Mouse (Mus musculus): ENCODE results near the gene Adcyap1r1.

The Adcyap1r1 gene

GRCm38 (mm10) chr6:55501061-55501460 is 49.3 kb downstream of the Adcyap1r1 start:
- no peak for DNase-seq (ENCODE audit: low spot score in 2 of 2)

- no peak for DNase-seq (ENCODE audit: low spot score in 2 of 2)
Measured at GRCm38 (mm10) chr6:55502309-55502708, 50.5 kb downstream of the Adcyap1r1 start.

GRCm38 (mm10) chr6:55504797-55505488 is 53.2 kb downstream of the Adcyap1r1 start:
- DNase-seq (ENCODE audit: low spot score in 2 of 2), result peak; percentile 64 to 77

GRCm38 (mm10) chr6:55506519-55506918 is 54.7 kb downstream of the Adcyap1r1 start:
- DNase-seq (ENCODE audit: low spot score in 2 of 2), result no peak

- no peak for DNase-seq (ENCODE audit: low spot score in 2 of 2)
Measured at GRCm38 (mm10) chr6:55509130-55509870, 57.5 kb downstream of the Adcyap1r1 start.

GRCm38 (mm10) chr6:55511212-55512065 is 59.7 kb downstream of the Adcyap1r1 start:
- peak; percentile 86 to 90 for DNase-seq (ENCODE audit: low spot score in 2 of 2)

GRCm38 (mm10) chr6:55512066-55512703 is 60.4 kb downstream of the Adcyap1r1 start:
- peak in 1 of 2 experiments; percentile 33 for DNase-seq (ENCODE audit: low spot score in 2 of 2)

- DNase-seq (ENCODE audit: low spot score in 2 of 2), result no peak
Measured at GRCm38 (mm10) chr6:55513477-55513876, 61.7 kb downstream of the Adcyap1r1 start.

GRCm38 (mm10) chr6:55519605-55520201 is 67.9 kb downstream of the Adcyap1r1 start:
- peak; percentile 88 to 92 for DNase-seq (ENCODE audit: low spot score in 2 of 2)

- peak; percentile 86 to 87 for DNase-seq (ENCODE audit: low spot score in 2 of 2)
Measured at GRCm38 (mm10) chr6:55520237-55521095, 68.7 kb downstream of the Adcyap1r1 start.

GRCm38 (mm10) chr6:55536469-55536868 is 84.7 kb downstream of the Adcyap1r1 start:
- peak in 1 of 2 experiments; percentile 37 for DNase-seq (ENCODE audit: low spot score in 2 of 2)

- peak; percentile 37 to 47 for DNase-seq (ENCODE audit: low spot score in 2 of 2)
Measured at GRCm38 (mm10) chr6:55539196-55539595, 87.4 kb downstream of the Adcyap1r1 start.

- DNase-seq (ENCODE audit: low spot score in 2 of 2), result no peak
Measured at GRCm38 (mm10) chr6:55542359-55542758, 90.6 kb downstream of the Adcyap1r1 start.

GRCm38 (mm10) chr6:55543345-55543744 is 91.6 kb downstream of the Adcyap1r1 start:
- DNase-seq (ENCODE audit: low spot score in 2 of 2), result no peak

- peak; percentile 51 to 54 for DNase-seq (ENCODE audit: low spot score in 2 of 2)
Measured at GRCm38 (mm10) chr6:55549211-55549610, 97.4 kb downstream of the Adcyap1r1 start.

- DNase-seq (ENCODE audit: low spot score in 2 of 2), result peak; percentile 38 to 43
Measured at GRCm38 (mm10) chr6:55550926-55551325, 99.1 kb downstream of the Adcyap1r1 start.
